Mouse (Mus musculus) kidney, adult 2 months (tissue): ENCODE data around the gene Npas3. TPM values are rescaled to one million over a fixed set of nuclear protein-coding genes. Genes with fewer than 3 reads are reported as not detected.

ENCODE experiments used
- DNase-seq: peaks from one replicate; pipeline ENCODE4 v3.0.0; 2021
- H3K27ac ChIP-seq: fragments of 200-500 bp; 2 replicates; pipeline ENCODE4 v1.5.1; 2012; ENCODE audit warnings: low read depth, low read length, control low read depth, inconsistent platforms; ENCODE audit not compliant: insufficient read depth
- H3K27me3 ChIP-seq: fragments of 200-500 bp; replicated peaks from 2 replicates; pipeline ENCODE4 v1.6.1; 2012; ENCODE audit warnings: mild to moderate bottlenecking, moderate library complexity, low read length, inconsistent platforms; ENCODE audit not compliant: control insufficient read depth, insufficient read depth
- H3K36me3 ChIP-seq: fragments of 200-500 bp; 2 replicates; pipeline ENCODE4 v1.6.1; 2012; ENCODE audit warnings: mild to moderate bottlenecking, moderate library complexity, low read length, inconsistent platforms; ENCODE audit not compliant: control insufficient read depth, insufficient read depth
- H3K4me1 ChIP-seq: fragments of 200-500 bp; 2 replicates; pipeline ENCODE4 v1.6.1; 2011; ENCODE audit warnings: low read length; ENCODE audit not compliant: control insufficient read depth, insufficient read depth
- H3K4me3 ChIP-seq: fragments of 200-500 bp; 2 replicates; pipeline ENCODE4 v1.5.1; 2011; ENCODE audit warnings: mild to moderate bottlenecking, low read depth, low read length, control low read depth; ENCODE audit not compliant: insufficient read depth
- CTCF ChIP-seq: fragments of 200-500 bp; conservative IDR thresholded peaks from 2 replicates; pipeline ENCODE4 v1.5.1; 2011; ENCODE audit warnings: low read depth, mild to moderate bottlenecking, control low read depth, low read length, moderate library complexity, mixed read lengths; ENCODE audit not compliant: insufficient read depth, insufficient read length
- POLR2A ChIP-seq: fragments of 200-500 bp; IDR thresholded peaks from one replicate; pipeline ENCODE4 v1.6.1; 2011; ENCODE audit warnings: low read depth, low read length, control low read depth
- WGBS: fragments of 180-500 bp; shearing (Covaris S2); methylation state at CpG from one replicate; pipeline ENCODE4 v1.1.7; 2018; 5-methylcytosine and 5-hydroxymethylcytosine counted together
- polyA plus RNA-seq: library from polyadenylated mRNA; depleted of rRNA; stranded (reverse); fragments of >200 nt; gene quantifications from 2 replicates; pipeline ENCODE4 v1.2.3, GENCODE M21; 2012

Npas3 gene
- polyA plus RNA-seq, 1 experiment, result 0.11 TPM

GRCm38 (mm10) chr12:53297946-53298840 lies 49.7 kb downstream of the Npas3 start:
- DNase-seq, result peak; percentile 7
- no peaks in the 10 kb centered on the region for H3K36me3 ChIP-seq
- no peaks in the 10 kb centered on the region for H3K4me1 ChIP-seq
- TF ChIP-seq CTCF (no peak), POLR2A (no peak)
- 59% methylated on average over 16 of the region's 16 CpGs for WGBS
- H3K4me3 ChIP-seq, result no peak overlapping the region
- no peaks in the 10 kb centered on the region for H3K27me3 ChIP-seq
- H3K27ac ChIP-seq, result no peak overlapping the region

- TF ChIP-seq POLR2A, result no peak
- TF ChIP-seq CTCF, result no peak; the same call in 1 of the 2 replicates
- H3K27ac ChIP-seq, result no peak overlapping the region
- DNase-seq, result peak; percentile 58
- WGBS, result 55% methylated on average over 2 of the region's 2 CpGs
- H3K36me3 ChIP-seq, result no peaks in the 10 kb centered on the region
- no peak overlapping the region for H3K4me3 ChIP-seq
- H3K4me1 ChIP-seq, result no peaks in the 10 kb centered on the region
- H3K27me3 ChIP-seq, result no peaks in the 10 kb centered on the region
These were observed 52.5 kb downstream of the Npas3 start for GRCm38 (mm10) chr12:53300964-53301363.

GRCm38 (mm10) chr12:53302129-53302528 lies 53.7 kb downstream of the Npas3 start:
- TF ChIP-seq POLR2A (no peak), CTCF (no peak)
- Histone ChIP-seq H3K4me3 (no peak overlapping the region), H3K36me3 (no peaks in the 10 kb centered on the region), H3K27ac (no peak overlapping the region), H3K4me1 (no peaks in the 10 kb centered on the region), H3K27me3 (no peaks in the 10 kb centered on the region)
- 84% methylated on average over 3 of the region's 3 CpGs for WGBS
- DNase-seq, result no peak

- WGBS, result 49% methylated on average over 2 of the region's 2 CpGs
- H3K4me3 ChIP-seq, result no peak overlapping the region
These were observed 68.2 kb downstream of the Npas3 start for GRCm38 (mm10) chr12:53316715-53317114.

GRCm38 (mm10) chr12:53317801-53318200 lies 69.3 kb downstream of the Npas3 start:
- no peak for TF ChIP-seq CTCF
- no peak for TF ChIP-seq POLR2A
- no peaks in the 10 kb centered on the region for H3K36me3 ChIP-seq
- no peak overlapping the region for H3K27ac ChIP-seq
- DNase-seq, result no peak
- 68% methylated on average over 3 of the region's 3 CpGs for WGBS
- H3K4me3 ChIP-seq, result no peak overlapping the region
- H3K27me3 ChIP-seq, result no peaks in the 10 kb centered on the region
- H3K4me1 ChIP-seq, result no peaks in the 10 kb centered on the region

More at GRCm38 (mm10) chr12:53316715-53317114, 68.2 kb downstream of the Npas3 start:
- TF ChIP-seq CTCF, result no peak
- no peak for TF ChIP-seq POLR2A
- Histone ChIP-seq H3K4me1 (no peaks in the 10 kb centered on the region), H3K27me3 (no peaks in the 10 kb centered on the region), H3K36me3 (no peaks in the 10 kb centered on the region), H3K27ac (no peak overlapping the region)
- no peak for DNase-seq

- Histone ChIP-seq H3K36me3 (no peaks in the 10 kb centered on the region), H3K4me1 (no peaks in the 10 kb centered on the region), H3K27ac (no peak overlapping the region), H3K4me3 (no peak overlapping the region), H3K27me3 (no peaks in the 10 kb centered on the region)
- TF ChIP-seq CTCF (no peak), POLR2A (no peak)
- DNase-seq, result no peak
- WGBS, result 81% methylated on average over 2 of the region's 2 CpGs
These were observed 72.0 kb downstream of the Npas3 start for GRCm38 (mm10) chr12:53320526-53320925.

GRCm38 (mm10) chr12:53321018-53321417 lies 72.5 kb downstream of the Npas3 start:
- WGBS, result 64% methylated on average over 12 of the region's 12 CpGs
- TF ChIP-seq CTCF, result no peak
- no peak for TF ChIP-seq POLR2A
- Histone ChIP-seq H3K36me3 (no peaks in the 10 kb centered on the region), H3K4me3 (no peak overlapping the region), H3K27ac (no peak overlapping the region), H3K27me3 (no peaks in the 10 kb centered on the region), H3K4me1 (no peaks in the 10 kb centered on the region)
- DNase-seq, result no peak

- no peak for TF ChIP-seq CTCF
- no peak for TF ChIP-seq POLR2A
- no peak overlapping the region for H3K27ac ChIP-seq
- no peaks in the 10 kb centered on the region for H3K4me1 ChIP-seq
- DNase-seq, result no peak
- no peak overlapping the region for H3K4me3 ChIP-seq
- no peaks in the 10 kb centered on the region for H3K27me3 ChIP-seq
- WGBS, result 88% methylated on average over 2 of the region's 2 CpGs
- H3K36me3 ChIP-seq, result no peaks in the 10 kb centered on the region
These were observed 73.5 kb downstream of the Npas3 start for GRCm38 (mm10) chr12:53321944-53322343.
